Mouse (Mus musculus) liver, embryonic 14.5 days (tissue): ENCODE data around the gene Bnc2. TPM values are rescaled to one million over a fixed set of nuclear protein-coding genes. Genes with fewer than 3 reads are reported as not detected.

Source experiments
- ATAC-seq: fragments of 200-750 bp; cut with Nextera tagmentation; 2 replicates; pipeline ENCODE4 v1.8.0; 2017; ENCODE audit warnings: moderate number of reproducible peaks, mild to moderate bottlenecking, moderate library complexity; ENCODE audit not compliant: insufficient read depth
- DNase-seq, 3 experiments: peaks; one replicate each; pipeline ENCODE4 v3.0.0-alpha.2; 2012 to 2013; ENCODE audit warnings: low read depth in 3 of 3, low spot score in 3 of 3
- H3K27ac ChIP-seq: fragments of 300-500 bp; sonication (generic); 2 replicates; pipeline ENCODE4 v1.5.1; 2014; ENCODE audit warnings: moderate library complexity, mild to moderate bottlenecking, control low read depth, inconsistent platforms
- H3K27me3 ChIP-seq: fragments of 300-500 bp; sonication (generic); 2 replicates; pipeline ENCODE4 v1.6.1; 2014; ENCODE audit warnings: mild to moderate bottlenecking, low read length, moderate library complexity; ENCODE audit not compliant: control insufficient read depth, insufficient read depth
- H3K36me3 ChIP-seq: fragments of 300-500 bp; sonication (generic); replicated peaks from 2 replicates; pipeline ENCODE4 v1.6.1; 2014; ENCODE audit warnings: low read depth; ENCODE audit not compliant: control insufficient read depth, insufficient read depth
- H3K4me1 ChIP-seq, 2 experiments: fragments of 200-500 bp in 1 of 2; fragments of 300-500 bp in 1 of 2; sonication (generic) in 1 of 2; replicated peaks; 2 replicates each; pipeline ENCODE4 v1.6.1; 2012 to 2014; ENCODE audit warnings: antibody characterized with exemption in 1 of 2, inconsistent platforms in 1 of 2, low read length in 1 of 2; ENCODE audit not compliant: control insufficient read depth in 2 of 2, insufficient read depth in 2 of 2
- H3K4me2 ChIP-seq: fragments of 300-500 bp; sonication (generic); 2 replicates; pipeline ENCODE4 v1.6.1; 2014; ENCODE audit warnings: low read depth, mild to moderate bottlenecking, control low read depth, moderate library complexity
- H3K4me3 ChIP-seq, 2 experiments: fragments of 200-500 bp in 1 of 2; fragments of 300-500 bp in 1 of 2; sonication (generic) in 1 of 2; 2 replicates each; pipeline ENCODE4 v1.5.1; 2012 to 2014; ENCODE audit warnings: low read depth in 2 of 2, low read length in 2 of 2, mild to moderate bottlenecking in 2 of 2, control low read depth in 1 of 2, inconsistent platforms in 1 of 2, moderate library complexity in 1 of 2; ENCODE audit not compliant: insufficient read depth in 1 of 2
- H3K9ac ChIP-seq: fragments of 300-500 bp; sonication (generic); replicated peaks from 2 replicates; pipeline ENCODE4 v1.6.1; 2014; ENCODE audit warnings: mild to moderate bottlenecking, control low read depth, moderate library complexity
- H3K9me3 ChIP-seq: fragments of 300-500 bp; sonication (generic); 2 replicates; pipeline ENCODE4 v1.6.1; 2016; ENCODE audit warnings: low read length, mixed read lengths; ENCODE audit not compliant: control insufficient read depth
- CTCF ChIP-seq: IDR thresholded peaks from 2 replicates; pipeline ENCODE4 v1.5.1; 2016; ENCODE audit warnings: antibody characterized with exemption, low read depth, control low read depth
- EP300 ChIP-seq: IDR thresholded peaks from 2 replicates; pipeline ENCODE4 v1.6.1; 2016; ENCODE audit warnings: antibody characterized with exemption, low read depth
- WGBS: fragments of 180-500 bp; shearing (Covaris S2); extraction: QIAGEN DNeasy Blood & Tissue Kit; methylation state at CpG from one replicate; pipeline ENCODE4 v1.1.7; 2014; ENCODE audit not compliant: insufficient replicate concordance; 5-methylcytosine and 5-hydroxymethylcytosine counted together
- polyA plus RNA-seq, 2 experiments: library from polyadenylated mRNA; depleted of rRNA in 1 of 2; stranded (reverse) in 1 of 2; unstranded in 1 of 2; fragments of >200 nt; fragmentation: Nextera tagmentation in 1 of 2; extraction: Ambion mirVana in 1 of 2; gene quantifications; 2 replicates each; pipeline versions ENCODE4 v1.2.1 to v1.2.3; 2012 to 2014

Bnc2 gene
- polyA plus RNA-seq, 2 experiments = 0.17 to 0.46 TPM

DNA sequence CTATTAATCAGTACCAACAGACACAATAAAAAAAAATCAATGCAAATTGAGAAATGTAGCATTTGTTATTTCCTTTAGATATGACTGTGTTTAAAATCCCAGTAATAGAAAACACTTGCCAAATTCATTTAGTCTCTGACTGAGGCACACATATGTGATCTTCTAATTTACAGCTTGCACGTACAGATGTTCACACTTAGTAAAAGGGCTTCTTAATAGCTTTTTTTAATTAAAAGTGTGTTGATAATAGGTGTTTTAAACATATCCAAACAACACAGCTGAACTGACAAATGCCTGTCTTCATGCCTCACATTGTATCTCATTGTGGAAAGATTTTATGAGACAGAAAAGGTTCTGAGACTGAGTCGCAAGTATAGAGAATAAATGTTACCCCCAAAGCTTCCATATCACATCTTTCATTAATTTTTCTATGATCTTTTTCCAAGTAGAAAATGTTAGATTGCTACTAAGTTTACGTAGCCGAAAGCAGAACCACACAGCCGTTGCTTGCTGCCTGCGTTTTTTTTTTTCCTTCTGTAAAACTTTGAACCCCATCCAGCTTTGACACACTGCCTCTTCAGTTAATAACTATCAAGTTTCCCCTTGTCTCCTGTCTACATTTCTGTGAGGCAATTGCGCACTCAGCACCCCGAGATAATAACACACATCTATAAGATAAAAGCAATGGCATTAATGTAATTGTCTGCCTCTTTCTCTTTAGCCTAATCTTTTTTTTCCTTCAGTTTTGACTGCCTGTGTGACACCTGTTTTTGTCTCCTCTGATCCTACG is 271.5 kb downstream of the Bnc2 start:
- no peak for DNase-seq

DNA sequence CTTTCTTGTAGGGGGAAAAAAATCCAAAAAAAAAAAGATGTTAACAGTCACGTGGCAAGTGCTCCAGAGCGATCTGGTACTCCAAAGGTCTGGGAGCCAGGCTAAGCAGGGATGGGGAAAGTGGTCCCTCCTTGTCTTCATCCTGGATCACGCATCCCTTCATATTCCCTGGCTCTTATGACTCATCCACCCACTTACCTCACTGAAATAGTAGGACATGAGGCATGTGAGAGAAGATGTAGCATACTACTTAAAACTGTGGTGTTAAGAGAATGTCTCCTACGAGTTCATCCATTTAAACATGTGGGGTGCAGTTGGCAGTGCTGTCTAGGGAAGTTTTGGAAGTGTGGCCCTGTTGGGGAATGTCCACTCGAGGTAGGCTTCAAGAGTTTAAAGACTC is 286.1 kb downstream of the Bnc2 start:
- no peaks in the 10 kb centered on the region for H3K27me3 ChIP-seq
- H3K9me3 ChIP-seq = no peaks in the 10 kb centered on the region
- no peak overlapping the region for H3K4me2 ChIP-seq
- no peaks in the 10 kb centered on the region for H3K36me3 ChIP-seq
- H3K4me3 ChIP-seq = no peak overlapping the region
- DNase-seq (no peak), ATAC-seq (no peak)
- H3K9ac ChIP-seq = no peak overlapping the region
- H3K27ac ChIP-seq = no peak overlapping the region
- TF ChIP-seq EP300 (no peak), CTCF (no peak)
- H3K4me1 ChIP-seq = no peaks in the 10 kb centered on the region
- WGBS = 57% methylated on average over 5 of the region's 5 CpGs

More for the DNA sequence above, 271.5 kb downstream of the Bnc2 start:
- no peak for TF ChIP-seq CTCF
- TF ChIP-seq EP300 = no peak
- H3K9me3 ChIP-seq = no peaks in the 10 kb centered on the region
- H3K4me2 ChIP-seq = no peak overlapping the region
- no peaks in the 10 kb centered on the region for H3K36me3 ChIP-seq
- H3K9ac ChIP-seq = no peak overlapping the region
- no peaks in the 10 kb centered on the region for H3K27me3 ChIP-seq
- 53% methylated on average over 9 of the region's 9 CpGs for WGBS
- no peak overlapping the region for H3K27ac ChIP-seq
- peaks cover 0 to 2% of the 10 kb centered on the region in 2 experiments; a peak in 1 of 4 replicates for H3K4me1 ChIP-seq
- no peak overlapping the region for H3K4me3 ChIP-seq
- ATAC-seq = no peak

DNA sequence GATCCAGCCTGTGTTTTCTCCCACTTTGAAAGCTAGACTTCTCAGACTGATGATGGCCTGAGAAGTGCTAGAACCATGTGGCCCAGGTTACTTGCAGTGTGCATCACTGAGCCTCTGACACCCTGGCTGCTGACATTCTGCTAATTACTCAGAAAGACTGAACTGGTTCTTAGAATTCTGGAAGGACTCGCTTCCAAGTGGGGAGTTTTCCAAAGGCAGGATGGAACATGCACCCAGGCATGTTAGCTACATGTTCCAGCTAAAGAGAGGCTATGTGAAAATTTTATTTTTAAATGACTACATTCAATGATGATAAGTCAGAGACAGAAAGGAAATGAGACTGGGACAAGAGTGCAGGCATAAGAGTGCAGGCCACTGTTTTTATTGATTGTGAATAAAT is 289.9 kb downstream of the Bnc2 start:
- WGBS = 58% methylated on average over 1 of the region's 1 CpGs
- no peak overlapping the region for H3K27ac ChIP-seq
- H3K4me1 ChIP-seq = no peaks in the 10 kb centered on the region
- no peaks in the 10 kb centered on the region for H3K36me3 ChIP-seq
- no peaks in the 10 kb centered on the region for H3K27me3 ChIP-seq
- no peaks in the 10 kb centered on the region for H3K9me3 ChIP-seq
- no peak overlapping the region for H3K9ac ChIP-seq
- no peak overlapping the region for H3K4me3 ChIP-seq
- DNase-seq (no peak), ATAC-seq (no peak)
- no peak overlapping the region for H3K4me2 ChIP-seq
- TF ChIP-seq EP300 = no peak

DNA sequence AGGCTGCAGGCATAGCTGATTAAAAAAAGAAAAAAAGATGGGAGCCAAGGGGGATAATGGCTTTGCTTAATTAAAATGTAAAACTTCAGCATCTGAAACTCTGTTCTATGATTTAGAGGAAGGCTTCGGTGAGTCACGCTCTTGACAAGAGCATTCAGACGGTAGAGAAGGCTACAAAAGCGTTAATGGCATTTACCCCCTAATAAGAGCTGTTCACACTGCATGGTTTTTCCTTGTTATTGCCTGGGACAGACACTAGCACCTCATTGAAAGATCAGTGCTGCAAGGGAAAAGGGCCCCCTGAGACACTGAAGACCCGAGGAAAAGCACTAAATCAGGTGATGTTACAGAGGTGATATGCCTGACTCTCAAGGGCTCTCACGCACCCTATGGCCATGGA is 295.8 kb downstream of the Bnc2 start:
- TF ChIP-seq EP300 (no peak), CTCF (no peak)
- 69% methylated on average over 6 of the region's 6 CpGs for WGBS

DNA sequence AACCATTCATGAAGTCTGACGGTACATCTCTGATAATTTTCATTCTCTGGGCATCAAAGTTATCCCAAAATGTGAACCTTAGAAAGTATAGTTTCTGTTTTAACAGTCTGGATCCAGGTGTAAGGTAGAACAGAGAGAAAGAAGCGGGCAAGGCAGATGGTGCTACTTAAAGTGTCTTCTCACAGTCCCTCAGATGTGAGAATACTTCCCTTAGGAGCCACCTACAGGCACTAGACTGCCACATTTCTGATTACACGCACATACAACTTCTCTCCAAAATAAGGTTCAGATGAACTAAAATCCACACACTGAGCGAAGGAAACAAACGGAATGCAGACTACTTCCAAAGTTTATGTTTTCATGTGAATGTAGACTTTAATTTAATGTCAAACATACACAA is 297.6 kb downstream of the Bnc2 start:
- no peak overlapping the region for H3K9ac ChIP-seq
- H3K27ac ChIP-seq = no peak overlapping the region
- DNase-seq (no peak), ATAC-seq (no peak)
- TF ChIP-seq EP300 (no peak), CTCF (no peak)
- H3K9me3 ChIP-seq = no peaks in the 10 kb centered on the region
- 58% methylated on average over 5 of the region's 5 CpGs for WGBS
- no peaks in the 10 kb centered on the region for H3K27me3 ChIP-seq
- H3K4me2 ChIP-seq = no peak overlapping the region
- no peak overlapping the region for H3K4me3 ChIP-seq
- no peaks in the 10 kb centered on the region for H3K4me1 ChIP-seq
- no peaks in the 10 kb centered on the region for H3K36me3 ChIP-seq

More for the DNA sequence above, 295.8 kb downstream of the Bnc2 start:
- H3K4me2 ChIP-seq = no peak overlapping the region
- H3K9me3 ChIP-seq = no peaks in the 10 kb centered on the region
- no peak overlapping the region for H3K9ac ChIP-seq
- H3K27ac ChIP-seq = no peak overlapping the region
- ATAC-seq = no peak
- DNase-seq = no peak
- H3K4me1 ChIP-seq = no peaks in the 10 kb centered on the region
- H3K4me3 ChIP-seq = no peak overlapping the region
- H3K27me3 ChIP-seq = no peaks in the 10 kb centered on the region
- H3K36me3 ChIP-seq = no peaks in the 10 kb centered on the region
